In the genomic region with DNA sequence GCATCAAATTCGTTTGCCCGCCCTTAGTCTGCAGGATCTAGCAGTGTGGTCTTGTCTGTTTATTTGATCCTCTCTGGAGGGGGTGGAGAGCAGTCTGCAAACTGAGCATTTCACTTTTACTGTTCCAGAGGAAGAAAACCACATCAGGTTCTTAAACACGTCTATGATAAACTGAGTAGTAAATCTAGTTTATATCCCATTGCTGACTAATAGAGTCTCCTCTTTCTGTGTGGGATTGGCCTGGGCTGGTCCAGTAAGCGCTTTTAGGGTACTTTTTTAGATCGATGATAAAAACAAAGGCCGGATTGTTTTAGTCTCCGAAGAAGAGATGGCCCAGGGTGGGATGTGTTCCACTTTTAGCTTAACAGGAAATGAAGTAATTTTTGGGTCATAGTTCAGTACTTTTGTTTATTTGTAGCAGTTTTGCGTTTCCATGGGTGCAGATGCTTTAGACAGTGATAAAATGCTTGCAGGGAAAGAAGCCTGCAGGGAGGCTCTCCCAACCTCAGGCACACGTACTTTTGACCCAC, we compare ENCODE assay signal across 8 mouse cellular contexts.
A peak's percentile ranks its signal among the peaks of the same experiment; 100 is the strongest.
DNase-seq lines count a peak whose midpoint lies in the region; ATAC-seq lines count a peak whose summit lies in the region.

No protein-coding gene starts in this region.

- H3K4me2 ChIP-seq in hindbrain, embryonic 11.5 days (replicated peaks; ENCODE audit: low read depth, low read length), result no peak overlapping the region
- H3K4me2 ChIP-seq in hindbrain, embryonic 13.5 days, result no peak overlapping the region
- H3K4me2 ChIP-seq in heart, embryonic 15.5 days, result peak overlapping the region; percentile 42; the same call in 1 of the 2 replicates
- no peak overlapping the region for H3K4me2 ChIP-seq in limb, embryonic 15.5 days
- peak overlapping the region; percentile 13 for H3K4me2 ChIP-seq in stomach, embryonic 15.5 days

- no peaks in the 10 kb centered on the region; the same call in 1 of the 2 replicates for H3K36me3 ChIP-seq in hindbrain, embryonic 11.5 days (ENCODE audit: control insufficient read depth, insufficient read depth, low read length)
- peaks cover 3% of the 10 kb centered on the region; the same call in 1 of the 2 replicates for H3K36me3 ChIP-seq in hindbrain, embryonic 13.5 days
- H3K36me3 ChIP-seq in heart, embryonic 15.5 days, result peaks cover 4% of the 10 kb centered on the region; the same call in 1 of the 2 replicates
- peaks cover 12% of the 10 kb centered on the region for H3K36me3 ChIP-seq in limb, embryonic 15.5 days
- no peaks in the 10 kb centered on the region for H3K36me3 ChIP-seq in stomach, embryonic 15.5 days

- no peak for ATAC-seq in hindbrain, embryonic 11.5 days (ENCODE audit: low FRiP score)
- no peak for ATAC-seq in hindbrain, embryonic 13.5 days (ENCODE audit: low FRiP score)
- ATAC-seq in activated CD4-positive, CD25-positive, alpha-beta regulatory T cell, adult 4 months, result peak; percentile 40
- peak; percentile 69 for ATAC-seq in heart, embryonic 15.5 days (replicated peaks; ENCODE audit: insufficient number of reproducible peaks, insufficient read depth, low FRiP score, low read depth)
- peak; percentile 35; the same call in 1 of the 2 replicates for ATAC-seq in limb, embryonic 15.5 days (ENCODE audit: insufficient number of reproducible peaks, low FRiP score, low TSS enrichment, low read depth)
- ATAC-seq in stomach, embryonic 15.5 days (ENCODE audit: insufficient read depth, low FRiP score, low read depth), result peak; percentile 56; the same call in 1 of the 2 replicates

- peak; percentile 29 for DNase-seq in hindbrain, embryonic 11.5 days (ENCODE audit: low spot score)
- no peak for DNase-seq in cerebellum, postnatal 10 days
- no peak for DNase-seq in cerebellum, adult 18-20 months

- WGBS in hindbrain, embryonic 11.5 days, result 53% methylated on average over 9 of the region's 9 CpGs
- WGBS in hindbrain, embryonic 13.5 days, result 58% methylated on average over 9 of the region's 9 CpGs
- WGBS in heart, embryonic 15.5 days, result 23% methylated on average over 9 of the region's 9 CpGs
- 15% methylated on average over 9 of the region's 9 CpGs for WGBS in limb, embryonic 15.5 days
- 15% methylated on average over 9 of the region's 9 CpGs for WGBS in stomach, embryonic 15.5 days

- H3K9me3 ChIP-seq in hindbrain, embryonic 11.5 days (ENCODE audit: control insufficient read depth, low read length), result no peaks in the 10 kb centered on the region
- no peaks in the 10 kb centered on the region for H3K9me3 ChIP-seq in hindbrain, embryonic 13.5 days
- no peaks in the 10 kb centered on the region for H3K9me3 ChIP-seq in heart, embryonic 15.5 days (replicated peaks)
- no peaks in the 10 kb centered on the region for H3K9me3 ChIP-seq in limb, embryonic 15.5 days
- no peaks in the 10 kb centered on the region for H3K9me3 ChIP-seq in stomach, embryonic 15.5 days

- H3K9ac ChIP-seq in hindbrain, embryonic 11.5 days (ENCODE audit: low read depth, low read length), result no peak overlapping the region
- no peak overlapping the region for H3K9ac ChIP-seq in hindbrain, embryonic 13.5 days
- no peak overlapping the region for H3K9ac ChIP-seq in heart, embryonic 15.5 days
- no peak overlapping the region for H3K9ac ChIP-seq in limb, embryonic 15.5 days
- no peak overlapping the region for H3K9ac ChIP-seq in stomach, embryonic 15.5 days

- no peak overlapping the region for H3K4me3 ChIP-seq in hindbrain, embryonic 11.5 days (ENCODE audit: low read depth, low read length)
- H3K4me3 ChIP-seq in hindbrain, embryonic 13.5 days, result no peak overlapping the region
- H3K4me3 ChIP-seq in heart, embryonic 15.5 days, result no peak overlapping the region
- H3K4me3 ChIP-seq in limb, embryonic 15.5 days, result no peak overlapping the region
- no peak overlapping the region for H3K4me3 ChIP-seq in stomach, embryonic 15.5 days (replicated peaks)

- H3K27me3 ChIP-seq in hindbrain, embryonic 11.5 days (ENCODE audit: control insufficient read depth, insufficient read depth, low read length), result no peaks in the 10 kb centered on the region
- H3K27me3 ChIP-seq in hindbrain, embryonic 13.5 days, result no peaks in the 10 kb centered on the region
- H3K27me3 ChIP-seq in heart, embryonic 15.5 days, result no peaks in the 10 kb centered on the region
- no peaks in the 10 kb centered on the region for H3K27me3 ChIP-seq in limb, embryonic 15.5 days
- H3K27me3 ChIP-seq in stomach, embryonic 15.5 days (replicated peaks), result no peaks in the 10 kb centered on the region

- no peaks in the 10 kb centered on the region for H3K4me1 ChIP-seq in hindbrain, embryonic 11.5 days (replicated peaks; ENCODE audit: control insufficient read depth, insufficient read depth, low read length)
- no peaks in the 10 kb centered on the region for H3K4me1 ChIP-seq in hindbrain, embryonic 13.5 days (replicated peaks)
- H3K4me1 ChIP-seq in heart, embryonic 15.5 days (replicated peaks), result peaks cover 44% of the 10 kb centered on the region
- H3K4me1 ChIP-seq in limb, embryonic 15.5 days, result peaks cover 8% of the 10 kb centered on the region
- H3K4me1 ChIP-seq in stomach, embryonic 15.5 days, result peaks cover 11% of the 10 kb centered on the region

- no peak overlapping the region for H3K27ac ChIP-seq in hindbrain, embryonic 11.5 days (ENCODE audit: low read depth, low read length)
- H3K27ac ChIP-seq in hindbrain, embryonic 13.5 days, result no peak overlapping the region
- peak overlapping the region; percentile 76 for H3K27ac ChIP-seq in heart, embryonic 15.5 days
- H3K27ac ChIP-seq in limb, embryonic 15.5 days, result peak overlapping the region; percentile 73
- H3K27ac ChIP-seq in stomach, embryonic 15.5 days, result peak overlapping the region; percentile 79

Comparison
In these comparisons a context has a peak if more than half of its experiments do, and no peak if none do; other contexts are left out.
1. ATAC-seq: peak in activated CD4-positive, CD25-positive, alpha-beta regulatory T cell, adult 4 months (single experiment), heart, embryonic 15.5 days (single experiment), limb, embryonic 15.5 days (single experiment) and stomach, embryonic 15.5 days (single experiment); none in hindbrain, embryonic 11.5 days (single experiment) and hindbrain, embryonic 13.5 days (single experiment).
2. H3K27ac ChIP-seq: peak in heart, embryonic 15.5 days (single experiment), limb, embryonic 15.5 days (single experiment) and stomach, embryonic 15.5 days (single experiment); none in hindbrain, embryonic 11.5 days (single experiment) and hindbrain, embryonic 13.5 days (single experiment).
3. H3K4me2 ChIP-seq: peak in heart, embryonic 15.5 days (single experiment) and stomach, embryonic 15.5 days (single experiment); none in hindbrain, embryonic 11.5 days (single experiment), hindbrain, embryonic 13.5 days (single experiment) and limb, embryonic 15.5 days (single experiment).